Mouse (Mus musculus) ES-Bruce4 (cell line): Measurements from ENCODE around the gene 1700025F22Rik.
"Not testable (repeated sequence)": the region's sequence is repeated elsewhere in the genome, so short reads cannot be mapped to it uniquely, and the experiment has no call there.

Source experiments
- CTCF ChIP-seq: IDR thresholded peaks from one replicate; pipeline ENCODE4 v1.8.1; 2011; ENCODE audit warnings: low read depth, low read length
- POLR2A ChIP-seq: IDR thresholded peaks from one replicate; pipeline ENCODE4 v1.8.1; 2011; ENCODE audit warnings: low read length; ENCODE audit not compliant: insufficient read depth

- TF ChIP-seq CTCF, POLR2A: not testable (repeated sequence)
Observed at GRCm38 (mm10) chr19:11121016-11121420, 44.1 kb downstream of the 1700025F22Rik start.
